Mouse (Mus musculus): ENCODE measurements at regions not wholly inside any gene's neighbourhood (a gene's known extent, or its start where the extent isn't known, plus 50 kb on each side); places are given as distances from the start of the nearest gene placed in this dataset.

DNA sequence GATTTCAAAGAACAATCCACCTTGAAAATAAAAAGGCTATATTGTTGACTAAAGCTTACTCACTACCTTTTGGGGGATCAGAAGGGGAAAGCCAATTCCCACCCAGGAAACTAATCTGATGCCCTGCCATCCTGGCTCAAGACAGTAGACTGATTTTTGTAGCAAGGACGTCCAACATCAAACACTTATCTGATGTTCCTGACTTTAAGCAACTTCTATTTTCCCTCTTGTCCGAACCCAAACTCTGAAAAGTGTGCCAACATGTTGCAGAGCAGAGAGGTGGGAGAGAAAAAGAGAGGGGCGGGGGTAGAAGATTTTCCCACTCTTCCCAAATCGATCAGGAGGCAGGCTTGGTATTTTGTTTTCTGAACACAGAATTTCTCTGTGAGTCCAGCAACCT is 201.0 kb downstream of the Nr2f2 start:
- TF ChIP-seq CTCF (IDR thresholded peaks at IDR 0.05; ENCODE audit: low read depth, low read length) (no peak), POLR2A (IDR thresholded peaks at IDR 0.05; ENCODE audit: extremely low read depth, insufficient read depth, low read length) (no peak)

All from liver, adult 2 months (tissue).